Mouse (Mus musculus): Measurements from ENCODE around the gene Nckap1.
"Not testable (repeated sequence)": the region's sequence is repeated elsewhere in the genome, so short reads cannot be mapped to it uniquely, and the experiment has no call there.

Gene Nckap1

DNA sequence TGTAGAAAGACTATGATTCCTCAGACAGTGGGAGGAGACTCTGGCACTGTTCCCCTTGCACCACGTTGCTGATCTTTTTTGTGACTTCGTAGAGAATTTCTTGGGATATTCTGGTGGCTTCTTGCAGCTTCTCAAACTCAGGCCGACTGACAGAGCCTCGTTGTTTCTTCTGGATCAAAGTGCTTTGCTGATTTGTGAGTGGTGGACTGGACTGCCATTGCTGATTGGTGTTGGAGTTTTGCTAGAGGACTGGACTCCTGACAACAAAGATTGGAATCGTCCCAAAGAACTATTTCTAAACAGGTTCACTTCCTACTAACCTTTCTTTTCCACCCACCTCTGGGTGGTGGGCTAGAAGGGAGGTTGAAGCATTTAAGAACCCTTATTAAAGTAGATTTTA is 21.5 kb downstream of the Nckap1 start:
- DNase-seq: no peak

DNA sequence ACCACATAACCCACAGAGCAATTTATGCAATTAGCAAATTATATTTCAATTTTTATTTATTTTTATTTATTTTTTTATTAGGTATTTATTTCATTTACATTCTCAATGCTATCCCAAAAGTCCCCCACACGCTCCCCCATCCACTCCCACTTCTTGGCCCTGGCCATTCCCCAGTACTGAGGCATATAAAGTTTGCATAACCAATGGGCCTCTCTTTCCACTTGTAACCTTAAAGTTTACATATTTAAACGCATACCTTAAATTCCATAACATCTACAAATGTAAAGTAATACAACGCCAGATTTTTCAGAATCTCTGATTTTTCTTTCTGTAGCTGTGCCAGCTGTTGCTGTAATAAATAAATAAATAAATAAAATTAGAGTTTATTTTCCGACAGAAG is 26.7 kb downstream of the Nckap1 start:
- no peak for DNase-seq

DNA sequence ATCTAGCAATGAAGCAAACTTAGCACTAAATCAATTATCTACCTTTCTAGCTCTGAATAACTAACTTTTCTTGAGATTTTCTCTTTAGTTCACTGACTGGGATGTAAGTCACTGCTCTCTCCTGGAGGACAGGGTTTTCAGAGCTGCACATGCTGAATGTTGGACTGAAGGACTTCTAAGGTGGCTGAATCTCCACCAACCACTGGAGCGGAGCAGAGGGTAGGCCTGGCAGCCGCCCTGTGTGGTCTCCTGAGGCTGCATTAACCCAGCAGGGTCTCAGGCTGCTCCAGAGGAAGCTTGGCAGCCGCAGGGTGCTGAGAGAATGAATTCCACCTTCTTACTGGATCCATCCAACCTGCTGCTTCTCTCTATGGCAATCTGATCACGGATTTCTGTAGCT is 31.5 kb downstream of the Nckap1 start:
- no peak for DNase-seq

DNA sequence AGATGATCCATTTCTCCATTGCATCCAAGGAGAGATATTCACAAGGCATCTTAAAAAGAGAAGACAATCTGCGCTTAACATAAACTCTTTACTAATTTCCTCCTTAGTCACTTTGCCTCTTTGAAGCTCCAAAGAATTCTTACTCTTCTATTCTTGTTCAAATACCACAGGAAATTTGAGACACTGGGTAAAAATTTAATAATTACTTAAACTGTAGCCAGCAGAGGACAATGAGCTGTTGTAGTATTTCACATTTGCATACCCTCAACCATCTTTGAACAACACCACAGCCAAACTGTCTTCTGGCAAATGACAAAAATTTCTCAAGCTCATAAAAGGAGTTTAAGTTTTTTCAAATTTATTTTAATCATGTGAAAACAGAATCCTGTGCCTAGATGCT is 33.3 kb downstream of the Nckap1 start:
- no peak for DNase-seq

DNA sequence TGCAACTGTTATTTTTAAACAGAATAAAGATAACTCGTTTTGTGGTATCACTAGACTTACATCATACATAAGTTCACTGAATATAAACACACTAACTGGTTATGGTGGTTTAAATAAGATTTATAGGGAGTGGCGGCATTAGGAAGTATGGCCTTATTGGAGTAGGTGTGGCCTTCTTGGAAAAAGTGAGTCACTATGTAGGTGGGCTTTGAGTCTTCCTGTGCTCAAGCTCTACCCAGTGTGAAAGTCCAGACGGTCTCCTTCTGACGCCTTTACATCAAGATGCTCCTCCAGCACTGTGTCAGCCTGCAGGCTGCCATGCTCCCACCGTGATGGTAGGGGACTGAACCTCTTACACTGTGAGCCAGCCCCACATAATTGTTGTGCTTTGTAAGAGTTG is 38.4 kb downstream of the Nckap1 start:
- no peak for DNase-seq

DNA sequence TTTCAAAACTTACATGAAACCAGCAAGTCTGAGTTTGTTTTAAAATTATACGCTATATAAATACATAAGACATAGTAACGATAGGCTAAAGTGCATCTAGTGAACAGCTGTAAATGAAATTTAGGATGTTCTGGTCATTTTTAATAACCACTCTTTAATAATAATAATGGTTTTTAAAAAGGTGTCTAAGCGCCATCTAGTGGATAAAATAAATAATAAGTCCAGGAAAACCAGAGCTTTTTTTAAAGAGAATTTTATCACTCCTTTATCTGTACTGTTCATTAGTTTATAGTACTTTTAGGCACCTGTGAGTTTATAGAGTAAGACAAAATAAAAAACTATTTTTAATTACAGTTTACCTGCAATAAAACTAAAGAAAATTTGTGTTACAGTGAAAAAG is 44.0 kb downstream of the Nckap1 start:
- no peak for DNase-seq

DNA sequence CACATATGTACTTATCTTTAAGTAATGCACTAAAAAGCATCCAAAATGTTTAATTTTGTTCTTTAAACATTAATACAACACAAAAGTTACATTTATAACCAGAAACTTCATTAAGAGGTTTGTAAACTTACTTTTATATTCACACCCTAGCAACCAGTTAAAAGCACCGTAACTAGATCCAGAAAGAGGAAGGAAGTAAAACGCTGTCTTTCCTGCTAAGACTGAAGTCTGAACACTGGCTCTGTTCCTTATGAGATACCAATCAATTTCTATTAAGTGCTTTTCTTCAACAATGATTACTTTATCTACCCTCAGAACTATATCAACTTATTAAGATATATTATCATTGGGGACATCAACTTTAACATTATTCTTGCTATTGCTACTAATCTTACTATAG is 44.6 kb downstream of the Nckap1 start:
- DNase-seq: no peak

DNA sequence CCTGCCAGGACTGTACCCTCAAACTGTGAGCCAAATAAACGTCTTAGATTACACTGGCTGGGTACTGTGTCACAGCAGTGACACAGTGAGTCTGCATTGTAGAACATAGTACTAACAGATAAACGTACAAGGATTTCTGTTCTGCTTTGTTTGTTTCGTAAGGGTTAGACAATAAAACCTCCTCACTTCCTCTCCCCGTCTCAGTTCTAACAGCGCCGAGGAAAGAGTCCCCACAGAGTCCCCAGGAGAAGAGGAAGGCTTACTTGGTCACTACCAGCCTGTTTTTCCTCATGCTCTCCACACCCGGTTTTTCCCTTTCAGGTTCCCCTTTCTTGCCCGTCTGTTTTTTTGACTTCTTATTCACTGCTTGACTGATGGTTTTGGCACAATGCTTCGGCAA is 56.9 kb downstream of the Nckap1 start:
- no peak for DNase-seq

DNA sequence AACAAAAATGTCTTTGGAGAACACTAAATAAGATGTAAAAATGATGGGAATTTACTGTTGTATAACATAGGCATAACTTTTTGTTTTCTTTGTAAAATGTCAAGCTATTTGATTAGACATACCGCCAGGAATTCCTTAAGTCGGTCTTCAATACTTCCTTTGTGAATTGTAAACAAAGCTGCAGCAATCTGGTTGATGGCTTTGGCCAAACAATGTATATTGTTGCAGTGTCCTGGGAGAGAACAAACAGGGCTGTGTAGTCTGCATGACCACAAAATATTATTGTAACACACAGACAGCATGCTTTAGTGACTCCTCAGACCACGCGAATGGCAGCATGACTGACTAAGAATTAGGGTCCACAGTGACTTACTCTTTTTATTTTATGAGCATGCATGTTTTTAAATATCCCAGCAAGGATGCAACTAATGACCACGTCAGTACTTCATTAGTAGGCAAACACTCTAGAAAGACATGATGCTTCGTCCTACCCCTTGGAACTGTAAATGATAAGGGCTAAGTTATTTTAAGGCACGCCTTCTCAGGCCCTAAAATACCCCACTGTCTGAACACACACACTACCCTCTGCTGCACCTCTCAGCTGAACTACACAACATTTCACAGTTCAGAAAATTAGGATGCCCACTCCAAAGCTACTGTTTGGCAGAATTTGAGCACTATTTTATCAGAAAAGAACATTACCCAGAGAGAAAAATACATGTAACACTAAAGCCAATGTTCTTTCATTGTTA is 75.0 kb downstream of the Nckap1 start:
- no peak for DNase-seq

DNA sequence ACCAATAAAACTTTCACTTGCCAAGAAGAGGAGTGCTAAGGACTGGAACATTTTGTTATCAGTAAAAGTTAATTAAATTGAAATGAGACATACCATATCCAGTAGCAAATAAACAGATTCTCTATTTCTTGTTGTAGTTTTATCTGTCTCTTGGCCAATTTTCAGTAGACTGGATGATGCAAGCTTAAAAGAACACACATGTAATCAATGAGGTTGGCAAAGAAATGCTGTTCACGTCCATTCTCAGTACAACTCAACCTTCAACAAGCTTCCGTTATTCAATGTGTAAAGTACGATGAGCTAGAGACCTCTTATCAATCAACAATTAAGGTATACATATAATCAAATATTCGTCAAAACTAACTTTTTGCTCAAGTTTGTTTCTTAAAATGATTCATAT is 79.0 kb downstream of the Nckap1 start:
- no peak for DNase-seq

DNA sequence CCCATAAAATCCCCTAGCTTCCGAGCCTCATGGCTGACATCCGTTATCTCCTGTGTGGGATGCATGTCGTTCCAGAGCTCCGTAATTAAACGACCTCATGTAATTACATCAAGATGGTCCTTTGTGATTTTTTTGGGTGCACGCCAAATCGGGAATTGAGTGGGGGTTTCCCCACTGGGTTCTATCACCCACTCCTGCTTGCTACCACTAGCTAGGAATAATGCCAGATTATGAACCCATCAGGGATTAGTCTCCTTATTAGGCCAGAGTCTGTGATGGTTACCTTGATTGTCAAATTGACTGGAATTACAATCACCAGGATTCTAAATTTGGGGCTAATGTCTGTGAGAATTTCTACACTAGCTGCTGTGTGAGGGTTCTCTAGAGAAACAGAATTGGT is 85.9 kb downstream of the Nckap1 start:
- not testable (repeated sequence) for DNase-seq

DNA sequence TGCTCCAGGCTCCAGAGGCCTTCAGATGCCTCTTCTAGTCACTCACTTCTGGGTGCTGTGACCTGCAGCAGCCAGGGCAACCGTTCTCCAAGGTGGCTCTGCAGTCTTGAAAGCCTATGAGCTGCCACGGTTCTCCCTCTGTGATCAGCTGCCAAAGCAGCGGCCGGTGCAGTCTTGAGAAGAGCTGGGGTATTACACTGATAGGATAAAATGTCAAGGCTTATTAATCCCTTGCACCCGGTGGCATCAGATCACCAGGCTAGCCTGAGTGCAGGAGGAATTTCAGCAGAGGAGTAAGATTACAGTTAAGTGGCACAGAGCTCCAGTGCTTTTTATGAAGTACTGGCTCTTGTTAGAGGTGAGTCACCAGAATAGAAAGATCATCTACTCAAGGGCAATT is 94.3 kb downstream of the Nckap1 start:
- DNase-seq: no peak

DNA sequence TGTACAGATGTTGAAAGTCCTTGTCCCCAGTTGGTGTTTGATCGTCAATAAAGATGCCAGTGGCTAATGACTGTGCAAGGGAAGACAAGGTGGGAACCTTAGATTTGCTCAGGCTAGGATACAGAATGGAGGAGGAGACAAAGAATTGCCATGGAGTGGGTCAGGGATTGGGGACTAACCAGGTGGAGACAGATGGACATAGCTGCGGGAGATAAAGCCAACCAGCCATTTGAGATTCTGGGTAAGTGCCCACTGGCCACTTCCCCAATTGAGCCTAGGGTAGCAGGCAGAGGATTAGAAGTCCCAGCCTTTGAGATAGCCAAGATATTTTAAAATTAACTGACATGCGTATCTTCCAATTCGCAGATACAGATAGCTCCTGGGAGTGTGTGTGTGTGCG is 96.2 kb downstream of the Nckap1 start:
- no peak for DNase-seq

DNA sequence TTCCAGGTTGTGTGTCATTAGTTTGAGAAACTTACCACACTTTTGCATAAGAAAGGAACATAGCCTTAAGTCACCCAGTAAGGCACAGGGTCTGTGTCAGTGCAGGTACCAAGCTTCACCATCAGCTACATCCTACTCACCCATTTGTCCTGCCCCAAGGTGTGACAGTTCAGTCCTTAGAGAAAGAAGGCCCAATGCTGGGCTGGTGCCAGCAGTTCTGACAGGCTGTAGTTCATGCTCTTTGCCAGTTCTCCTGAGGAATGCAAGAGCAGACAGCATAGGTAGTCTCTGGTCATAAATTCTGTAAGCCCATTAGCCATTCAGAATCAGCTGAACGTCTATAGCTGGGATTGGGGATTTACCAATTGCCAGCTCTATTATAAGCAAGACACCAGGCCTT is 105.3 kb downstream of the Nckap1 start:
- DNase-seq: no peak

DNA sequence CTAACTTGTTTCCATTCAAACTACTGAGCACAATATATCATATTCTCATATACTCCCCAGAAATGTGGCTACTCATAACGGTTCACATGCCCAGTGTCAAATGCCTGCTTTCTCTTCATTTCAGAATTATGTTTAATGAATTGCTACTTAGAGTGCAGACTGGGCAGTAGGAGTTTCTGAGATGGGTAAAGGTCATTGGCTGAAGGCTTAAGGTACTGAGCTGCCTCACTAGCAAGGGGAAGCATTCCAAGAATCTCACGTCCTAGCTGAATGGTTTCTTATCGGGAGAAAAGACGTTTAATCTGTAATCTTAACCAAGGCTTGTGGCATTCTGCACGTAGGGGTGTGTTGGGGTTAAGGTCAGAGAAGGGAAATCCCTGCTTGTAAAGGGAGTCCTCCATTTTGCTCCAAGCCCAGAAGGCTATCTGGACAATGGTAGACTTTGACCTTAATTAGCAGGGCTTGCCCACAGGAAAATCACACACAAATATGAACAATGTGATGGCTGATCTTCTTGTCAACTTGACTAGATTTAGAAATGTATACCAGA is 106.9 kb downstream of the Nckap1 start:
- DNase-seq: no peak

DNA sequence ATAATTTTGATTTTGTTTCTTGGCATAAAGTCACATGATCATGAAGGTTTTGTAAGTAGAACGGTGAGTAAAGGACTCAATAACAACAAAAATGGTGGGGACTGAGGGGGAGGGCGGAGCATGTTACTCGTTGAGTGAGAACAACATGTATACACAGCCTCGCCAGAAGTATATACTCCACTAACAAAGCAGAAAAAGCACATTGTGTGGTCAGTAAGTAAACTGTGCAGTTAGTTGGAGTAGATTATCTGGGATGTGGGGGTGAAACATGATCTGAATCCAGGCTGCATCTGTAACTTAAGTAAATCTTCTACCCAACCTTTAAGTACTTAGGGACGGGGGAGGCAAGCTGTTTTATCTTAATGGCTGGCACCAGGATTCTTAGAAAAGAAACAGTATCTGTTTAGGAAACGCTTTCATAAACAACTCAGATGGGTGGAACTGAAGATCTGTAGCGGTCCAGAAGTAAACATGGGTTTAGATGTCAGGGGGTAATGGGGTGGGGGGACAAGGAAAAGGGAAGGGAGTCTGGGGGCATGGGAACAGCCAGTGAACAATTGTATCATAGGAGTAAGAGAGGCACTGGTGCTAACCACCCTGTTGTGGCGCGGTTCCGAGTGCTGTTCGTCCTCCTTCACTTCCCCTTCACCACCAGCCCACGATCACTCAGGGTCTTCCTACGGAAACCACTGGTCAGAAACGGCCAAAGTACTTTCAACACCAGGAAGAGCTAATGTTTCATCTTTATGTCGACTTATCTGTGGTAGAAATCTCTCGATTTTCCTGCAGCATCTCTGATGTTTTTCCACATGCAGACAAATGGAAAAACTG is 115.0 kb downstream of the Nckap1 start:
- no peak for DNase-seq

DNA sequence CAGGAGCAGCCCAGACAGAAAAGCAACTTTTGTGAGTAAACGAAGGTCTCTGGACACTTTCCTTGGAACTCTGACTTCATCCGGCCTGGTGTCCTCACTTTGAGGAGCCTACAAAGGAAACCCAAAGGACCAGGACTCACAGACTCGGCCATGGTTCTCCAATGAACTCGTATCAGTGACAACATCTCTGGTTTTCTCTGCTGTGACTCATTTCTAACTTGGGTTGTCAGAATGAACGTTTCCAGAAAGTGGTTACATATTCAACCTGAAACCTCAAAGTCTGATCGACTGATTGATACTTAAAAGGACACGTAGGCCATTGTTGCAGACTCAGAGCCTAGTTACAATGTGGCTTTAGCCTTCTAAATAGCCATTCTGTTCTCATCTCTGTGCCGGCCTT is 119.4 kb downstream of the Nckap1 start:
- DNase-seq: no peak

Data from right cerebral cortex, postnatal 25 days (tissue).